Mouse (Mus musculus) left cerebral cortex, adult 11 months (tissue): Measurements from ENCODE around the gene Gm43720.
A peak's percentile ranks its signal among the peaks of the same experiment; 100 is the strongest.

Source experiments
- DNase-seq: peaks from one replicate; pipeline ENCODE4 v3.0.0; 2022; ENCODE audit warnings: low spot score

Gm43720 gene

GRCm38 (mm10) chr5:138262001-138262400 is 17.8 kb downstream of the Gm43720 start:
- no peak for DNase-seq

- no peak for DNase-seq
These were observed 18.9 kb downstream of the Gm43720 start for GRCm38 (mm10) chr5:138260834-138261233.

- DNase-seq, result no peak
These were observed 19.7 kb downstream of the Gm43720 start for GRCm38 (mm10) chr5:138260051-138260450.

GRCm38 (mm10) chr5:138258993-138259392 is 20.8 kb downstream of the Gm43720 start:
- DNase-seq, result no peak

GRCm38 (mm10) chr5:138258542-138258941 is 21.2 kb downstream of the Gm43720 start:
- DNase-seq, result no peak

- no peak for DNase-seq
These were observed 21.7 kb downstream of the Gm43720 start for GRCm38 (mm10) chr5:138258078-138258477.

- DNase-seq, result no peak
These were observed 22.2 kb downstream of the Gm43720 start for GRCm38 (mm10) chr5:138257585-138257978.

- no peak for DNase-seq
These were observed 22.7 kb downstream of the Gm43720 start for GRCm38 (mm10) chr5:138256966-138257584.

- no peak for DNase-seq
These were observed 23.7 kb downstream of the Gm43720 start for GRCm38 (mm10) chr5:138256094-138256467.

GRCm38 (mm10) chr5:138255353-138256093 is 24.2 kb downstream of the Gm43720 start, which contains the start of gene Lamtor4:
TSS of gene Lamtor4 (plus strand) at chr5:138255482.
- peak; percentile 97 for DNase-seq

GRCm38 (mm10) chr5:138253061-138253460 is 26.7 kb downstream of the Gm43720 start:
- DNase-seq, result no peak

GRCm38 (mm10) chr5:138251144-138251543 is 28.6 kb downstream of the Gm43720 start:
- DNase-seq, result no peak

- DNase-seq, result no peak
These were observed 38.2 kb downstream of the Gm43720 start for GRCm38 (mm10) chr5:138241511-138241910.

GRCm38 (mm10) chr5:138234224-138234623 is 45.5 kb downstream of the Gm43720 start:
- no peak for DNase-seq

GRCm38 (mm10) chr5:138233778-138234177 is 46.0 kb downstream of the Gm43720 start:
- no peak for DNase-seq

GRCm38 (mm10) chr5:138229511-138229910 is 50.2 kb downstream of the Gm43720 start:
- DNase-seq, result no peak

GRCm38 (mm10) chr5:138228026-138228425 is 51.7 kb downstream of the Gm43720 start:
- no peak for DNase-seq

GRCm38 (mm10) chr5:138227367-138227766 is 52.4 kb downstream of the Gm43720 start:
- DNase-seq, result no peak

- DNase-seq, result no peak
These were observed 53.3 kb downstream of the Gm43720 start for GRCm38 (mm10) chr5:138226491-138226890.

- no peak for DNase-seq
These were observed 54.1 kb downstream of the Gm43720 start, which contains the start of gene Nxpe5 for GRCm38 (mm10) chr5:138225700-138226099. TSS of gene Nxpe5 (plus strand) at chr5:138225898.

GRCm38 (mm10) chr5:138223287-138223686 is 56.5 kb downstream of the Gm43720 start:
- no peak for DNase-seq

- DNase-seq, result peak; percentile 45
These were observed 57.6 kb downstream of the Gm43720 start for GRCm38 (mm10) chr5:138222111-138222510.

- no peak for DNase-seq
These were observed 59.9 kb downstream of the Gm43720 start for GRCm38 (mm10) chr5:138219864-138220263.
